Mouse (Mus musculus) T-cell, adult 2 months (primary cell): Measurements from ENCODE around the gene Gm9112.
"Not testable (repeated sequence)": the region's sequence is repeated elsewhere in the genome, so short reads cannot be mapped to it uniquely, and the experiment has no call there.

Experiments used
- DNase-seq: peaks from one replicate; pipeline ENCODE4 v3.0.0; 2022; ENCODE audit warnings: low spot score

The Gm9112 gene

GRCm38 (mm10) chrX:102707535-102707934 lies at the start of gene Gm9112, which contains the start of gene Dmrtc1b:
Gm9112 (minus strand) TSS chrX:102707635.
Dmrtc1b (plus strand) TSS chrX:102707865.
- not testable (repeated sequence) for DNase-seq

DNA sequence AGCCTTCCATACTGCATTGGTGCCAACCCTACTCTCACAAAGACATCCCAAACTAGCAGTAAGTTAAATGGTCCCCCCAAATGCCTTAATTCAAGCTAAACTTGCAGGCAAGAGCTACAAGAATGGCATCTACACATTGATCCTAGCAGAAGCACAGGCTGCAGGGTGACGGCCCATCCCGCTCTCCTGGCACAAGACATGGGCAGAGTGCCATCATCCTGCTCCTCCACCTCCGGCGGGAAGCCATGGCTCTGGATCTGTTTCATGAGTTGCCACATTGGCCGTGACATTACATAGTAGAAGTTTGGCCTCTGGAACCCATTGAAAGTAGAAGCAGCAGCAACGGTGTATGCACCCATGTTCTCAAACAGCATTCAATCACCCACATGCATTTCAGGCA lies 16.8 kb upstream of the Gm9112 start:
- not testable (repeated sequence) for DNase-seq

- not testable (repeated sequence) for DNase-seq
These were observed 6.8 kb downstream of the Gm9112 start for GRCm38 (mm10) chrX:102700636-102701035.

DNA sequence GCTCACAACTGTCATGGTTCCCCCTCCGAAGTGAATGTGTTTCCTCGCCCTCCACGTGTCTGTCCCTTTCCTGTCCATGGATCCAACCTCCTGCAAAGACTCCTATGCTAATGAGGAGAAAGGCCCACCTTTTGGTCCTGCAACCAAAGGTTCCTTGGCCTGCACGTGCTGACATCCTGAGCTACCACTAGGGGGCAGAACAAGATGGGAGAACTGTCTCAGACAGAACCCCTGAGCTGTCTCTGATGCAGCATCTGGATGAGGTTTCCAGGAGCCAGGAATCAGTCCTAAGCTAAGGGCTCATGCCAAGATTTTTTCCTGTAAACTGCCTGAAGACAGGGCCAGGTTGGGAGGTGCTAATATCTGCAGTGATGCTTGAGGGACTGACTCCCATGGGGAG lies 18.2 kb downstream of the Gm9112 start:
- not testable (repeated sequence) for DNase-seq

GRCm38 (mm10) chrX:102686872-102687271 lies 20.6 kb downstream of the Gm9112 start, which contains the start of gene Gm3880:
Gm3880 (minus strand) TSS chrX:102686972.
- not testable (repeated sequence) for DNase-seq

- not testable (repeated sequence) for DNase-seq
These were observed 22.7 kb downstream of the Gm9112 start for GRCm38 (mm10) chrX:102684706-102685105.

- DNase-seq = no peak
These were observed 40.8 kb downstream of the Gm9112 start for GRCm38 (mm10) chrX:102666641-102667040.

GRCm38 (mm10) chrX:102660712-102661111 lies 46.7 kb downstream of the Gm9112 start:
- DNase-seq = no peak
